Mouse (Mus musculus) stomach, postnatal 0 days (tissue): ENCODE measurements at regions not wholly inside any gene's neighbourhood (a gene's known extent, or its start where the extent isn't known, plus 50 kb on each side); places are given as distances from the start of the nearest gene placed in this dataset.

ENCODE experiments used
- CTCF ChIP-seq: IDR thresholded peaks from 2 replicates; pipeline ENCODE4 v1.5.1; 2016; ENCODE audit warnings: antibody characterized with exemption, low read depth, mild to moderate bottlenecking, moderate library complexity
- EP300 ChIP-seq: optimal IDR thresholded peaks from 2 replicates; pipeline ENCODE3; 2016; ENCODE audit warnings: antibody characterized with exemption

DNA sequence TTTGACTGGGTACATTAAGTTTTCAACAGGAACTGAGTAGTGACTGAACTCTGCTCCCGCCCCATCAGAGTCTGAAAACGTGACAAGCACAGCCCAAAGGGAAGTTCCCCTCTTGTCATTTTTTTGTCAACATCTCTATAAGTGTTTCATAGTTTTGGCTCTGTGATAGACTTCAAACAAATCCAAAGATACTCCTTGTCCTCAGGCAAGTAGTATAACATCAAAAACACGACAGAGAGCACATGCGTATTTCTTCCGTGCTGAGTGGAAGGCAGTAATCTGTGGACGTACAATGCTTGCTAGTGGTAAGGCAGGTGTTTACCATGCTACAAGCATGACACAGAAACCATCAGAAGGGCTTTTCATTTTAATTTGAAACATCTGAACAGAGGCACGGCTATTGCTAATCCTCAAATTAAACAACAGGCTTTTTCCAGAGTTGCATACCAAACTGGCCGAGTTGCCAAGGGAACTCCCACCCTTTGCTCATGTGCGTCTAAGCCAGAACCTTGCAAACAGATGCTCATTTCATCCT lies 101.7 kb upstream of the Tnfaip3 start:
- TF ChIP-seq CTCF (no peak), EP300 (no peak)
